Mouse (Mus musculus) cerebellum, adult 11 months (tissue): ENCODE results near the gene Rbm4.
"Not testable (repeated sequence)": the region's sequence is repeated elsewhere in the genome, so short reads cannot be mapped to it uniquely, and the experiment has no call there.

Source experiments
- DNase-seq: peaks from one replicate; pipeline ENCODE4 v3.0.0; 2022

Gene Rbm4

DNA sequence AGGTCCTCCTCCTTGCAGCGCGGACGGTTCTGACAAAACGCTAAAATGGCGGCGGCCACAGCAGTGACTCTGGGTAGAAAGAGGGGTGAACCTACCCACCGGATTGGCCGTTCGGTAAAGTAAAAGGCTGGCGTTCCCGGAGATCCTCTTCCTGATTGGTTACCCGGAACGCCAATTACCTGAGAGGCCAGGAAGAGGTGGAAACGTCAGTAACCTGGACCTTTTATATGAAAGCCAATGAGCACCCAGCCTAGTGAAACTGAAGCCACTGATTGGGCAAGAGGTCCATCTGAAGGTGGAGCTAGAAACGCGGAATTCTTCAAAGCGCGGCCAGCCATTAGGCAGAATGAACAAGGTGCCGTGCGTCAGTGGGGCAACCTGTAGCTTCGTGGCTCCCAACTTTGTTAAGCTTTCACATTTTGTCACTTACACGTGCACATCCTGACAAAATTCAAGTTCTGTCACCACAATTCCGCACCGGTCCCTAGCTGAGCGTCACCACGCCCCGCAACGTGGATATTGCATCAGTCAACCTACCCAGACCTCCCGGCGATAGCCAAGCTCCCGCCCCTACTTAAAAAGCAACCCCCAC, at the start of gene Rbm4:
Gene Rbm4 (minus strand): TSS at position 71 of the 592 bp plus-strand sequence.
- DNase-seq: peak; percentile 97

DNA sequence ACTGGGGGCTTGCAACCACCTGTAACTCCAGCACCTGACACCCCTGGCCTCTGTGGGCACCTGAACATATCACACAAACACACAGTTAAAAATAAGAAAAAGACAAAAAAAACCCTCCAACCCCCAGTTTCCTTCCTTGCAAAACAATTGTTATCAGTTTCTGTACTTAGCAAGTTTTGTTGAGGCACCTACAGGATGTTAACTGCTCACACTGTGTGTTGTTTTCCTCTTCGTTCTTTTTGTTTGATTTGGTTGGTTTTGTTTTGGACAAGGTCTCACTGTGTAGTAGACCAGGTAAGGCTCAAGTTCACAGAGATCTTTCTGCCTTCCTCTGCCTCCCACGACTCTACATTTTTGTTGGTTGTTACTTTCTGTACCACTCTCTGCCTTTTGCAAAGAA, 48.9 kb upstream of the Rbm4 start:
- DNase-seq: no peak

DNA sequence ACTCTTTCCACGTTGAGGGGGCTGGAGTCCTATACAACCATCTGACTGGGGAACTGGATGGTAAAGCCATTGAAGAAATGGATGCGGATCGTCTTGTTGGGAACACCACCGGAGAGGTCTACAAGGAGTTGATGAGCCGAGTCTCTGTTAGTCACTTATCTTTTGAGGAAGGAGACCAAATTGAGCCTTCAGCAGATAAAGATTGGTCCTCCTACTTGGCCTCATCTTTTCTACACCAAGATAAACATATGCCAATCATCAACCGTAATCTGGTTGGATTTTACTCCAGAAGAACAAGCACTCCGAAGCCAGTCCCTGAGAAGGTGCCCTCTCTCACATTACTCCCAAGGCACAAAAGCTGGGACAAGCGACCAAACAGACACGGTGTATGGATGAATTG, 47.1 kb upstream of the Rbm4 start:
- no peak for DNase-seq

DNA sequence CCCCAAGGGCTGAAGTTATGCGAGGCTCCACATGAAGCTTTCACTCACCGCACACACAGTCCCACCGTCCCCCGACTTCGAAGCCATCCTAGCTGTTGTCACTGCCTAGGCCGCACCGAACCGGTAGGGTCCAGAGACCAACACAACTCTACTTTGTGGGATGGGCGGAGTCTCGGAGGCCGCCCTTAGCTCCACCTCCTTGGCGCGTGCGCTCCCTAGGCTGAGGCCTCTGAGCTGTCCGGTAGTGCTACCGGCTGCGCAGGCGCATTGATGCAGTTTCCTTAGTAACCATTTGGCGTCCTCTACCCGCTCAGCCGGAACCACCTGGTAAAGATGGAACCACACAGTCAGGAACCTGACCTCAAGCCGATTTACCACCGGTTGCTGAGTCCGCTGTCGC, 45.4 kb upstream of the Rbm4 start, which contains the start of the genes Ccs and Ccdc87:
Gene Ccs (minus strand): TSS at position 184 of the 400 bp plus-strand sequence.
Gene Ccdc87 (plus strand): TSS at position 218 of the 400 bp plus-strand sequence.
- peak; percentile 95 for DNase-seq

DNA sequence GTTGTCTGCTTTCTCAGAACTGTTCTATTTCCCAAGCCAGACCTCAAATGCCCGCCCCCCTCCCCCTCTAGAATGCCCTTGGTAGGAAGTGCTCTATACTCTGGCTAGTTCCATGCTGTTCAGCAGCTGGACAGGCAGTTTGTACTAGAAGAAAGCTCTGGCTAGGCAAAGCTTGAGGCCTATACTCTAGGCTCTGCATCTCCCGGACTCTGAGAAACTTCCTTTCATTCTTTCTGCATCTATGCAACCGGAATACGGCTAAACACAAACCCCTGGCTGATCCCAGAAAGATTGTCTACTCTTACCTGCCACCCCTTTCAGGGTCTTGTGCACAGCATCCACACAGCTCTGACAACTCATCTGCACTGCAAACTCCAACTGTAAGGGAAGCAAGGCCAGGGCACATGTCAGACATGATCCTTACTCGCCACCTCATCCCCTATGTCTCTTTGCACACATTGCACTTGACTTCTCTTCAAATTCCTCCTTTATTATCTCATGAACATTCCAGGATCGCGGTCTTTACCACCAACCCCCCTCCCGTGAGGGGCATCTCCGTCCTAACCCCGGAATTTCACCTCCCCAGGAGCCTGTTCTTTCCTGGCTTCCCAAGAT, 44.9 kb upstream of the Rbm4 start:
- DNase-seq: no peak

DNA sequence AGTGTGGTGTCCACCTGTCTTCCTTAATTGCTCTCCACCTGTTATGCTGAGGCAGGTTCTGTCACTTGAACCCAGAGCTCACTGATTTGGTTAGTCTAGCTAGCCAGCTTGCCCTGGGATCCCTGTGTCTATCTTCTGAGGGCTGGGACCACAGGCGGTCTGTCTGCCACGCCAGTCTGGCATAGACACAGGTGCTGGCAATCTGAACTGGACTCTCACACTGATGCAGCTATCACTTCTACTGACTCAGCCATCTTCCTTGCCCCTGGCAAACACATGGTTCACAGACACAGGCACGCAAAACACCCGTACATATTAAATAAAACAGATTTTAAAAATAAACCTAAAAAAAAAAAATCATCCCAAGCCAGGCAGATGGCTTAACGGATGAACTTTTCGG, 43.3 kb upstream of the Rbm4 start:
- DNase-seq: no peak

DNA sequence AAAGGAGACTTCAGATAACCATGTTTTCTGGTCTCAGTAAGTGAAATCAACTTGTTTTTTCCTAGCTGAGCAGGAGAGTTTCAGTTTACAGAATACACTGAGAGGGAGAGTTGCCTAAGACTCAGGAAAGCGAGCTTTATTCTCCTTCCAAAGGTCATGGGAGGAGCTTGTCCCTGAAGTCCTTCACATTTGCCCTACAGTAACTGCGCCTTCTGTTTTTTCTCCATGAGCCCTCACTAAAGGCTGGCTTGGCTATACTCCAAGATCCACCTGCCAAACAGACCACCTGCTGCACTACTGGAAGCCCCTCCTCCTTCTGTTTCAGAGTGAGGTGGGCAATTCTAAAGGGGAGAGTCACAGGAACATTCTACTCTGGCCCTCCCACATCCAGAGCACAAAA, 42.4 kb upstream of the Rbm4 start:
- no peak for DNase-seq

DNA sequence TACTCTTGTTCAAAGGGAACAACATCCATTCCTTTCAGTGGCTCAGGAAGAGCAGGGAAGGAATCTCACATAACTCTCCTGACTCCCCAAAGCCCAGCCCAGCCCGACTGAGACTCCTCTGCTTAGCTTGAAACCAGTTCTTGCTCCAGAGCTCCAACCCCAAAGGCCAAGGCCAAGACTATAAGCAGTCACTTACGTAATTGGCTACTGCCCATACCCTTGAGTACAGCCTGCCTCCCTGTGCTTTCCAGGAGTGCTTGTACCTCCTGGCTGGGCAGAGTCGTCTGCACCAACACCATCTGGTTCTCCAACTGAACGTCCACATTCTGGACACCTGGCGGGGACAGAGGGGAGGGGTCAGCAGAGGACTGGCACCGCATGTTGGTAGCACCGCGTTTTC, 40.3 kb upstream of the Rbm4 start:
- no peak for DNase-seq

DNA sequence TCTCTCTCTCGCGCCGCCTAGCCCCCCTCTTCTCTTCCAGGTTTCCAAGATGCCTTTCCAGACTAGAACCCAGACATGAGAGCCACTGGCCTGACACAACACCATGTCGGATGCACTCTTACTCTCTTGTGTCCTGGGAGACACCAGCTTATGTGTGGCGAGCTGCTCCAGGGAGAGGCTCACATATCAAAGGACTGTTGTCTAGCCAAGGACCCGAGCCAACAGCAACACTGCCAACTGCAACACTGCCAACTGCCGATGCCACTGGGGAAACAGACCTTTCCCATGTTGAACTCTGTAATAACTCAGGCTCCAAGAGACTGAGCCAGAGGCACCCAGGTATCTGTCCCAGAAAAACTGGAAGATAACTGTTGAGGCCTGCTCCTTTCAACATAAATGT, 35.5 kb upstream of the Rbm4 start:
- DNase-seq: peak; percentile 66

DNA sequence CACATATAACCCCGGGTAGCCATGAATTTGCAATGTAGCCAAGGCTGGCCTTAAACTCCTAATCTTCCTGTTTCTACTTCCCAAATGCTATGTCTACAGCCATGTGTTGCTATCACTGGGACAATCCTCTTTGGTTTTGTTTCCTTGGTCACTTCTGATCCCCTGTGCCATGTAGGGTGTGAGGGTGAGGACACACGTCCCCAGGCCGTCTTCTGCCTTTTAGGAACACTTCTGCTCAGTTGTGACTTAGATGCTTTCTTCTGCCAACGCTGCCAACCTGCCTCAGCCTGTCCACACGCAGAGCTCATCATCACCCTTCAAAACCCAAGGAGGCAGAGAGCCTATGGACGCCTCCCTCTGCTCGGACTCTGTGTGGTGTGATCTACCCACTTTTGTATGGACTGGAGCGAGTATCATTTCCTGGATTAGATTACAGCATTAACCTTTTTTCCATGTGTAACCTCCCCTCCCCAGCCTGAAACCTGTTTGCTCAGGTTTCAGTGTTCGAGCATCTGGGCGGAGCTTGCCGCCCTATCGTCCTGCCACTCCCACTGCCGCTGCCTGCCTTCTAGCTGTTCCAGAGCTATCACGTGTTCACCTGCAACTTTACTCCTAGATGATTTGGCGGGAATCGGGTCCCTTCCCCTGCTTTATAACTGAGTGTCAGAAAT, 34.9 kb upstream of the Rbm4 start:
- DNase-seq: no peak

DNA sequence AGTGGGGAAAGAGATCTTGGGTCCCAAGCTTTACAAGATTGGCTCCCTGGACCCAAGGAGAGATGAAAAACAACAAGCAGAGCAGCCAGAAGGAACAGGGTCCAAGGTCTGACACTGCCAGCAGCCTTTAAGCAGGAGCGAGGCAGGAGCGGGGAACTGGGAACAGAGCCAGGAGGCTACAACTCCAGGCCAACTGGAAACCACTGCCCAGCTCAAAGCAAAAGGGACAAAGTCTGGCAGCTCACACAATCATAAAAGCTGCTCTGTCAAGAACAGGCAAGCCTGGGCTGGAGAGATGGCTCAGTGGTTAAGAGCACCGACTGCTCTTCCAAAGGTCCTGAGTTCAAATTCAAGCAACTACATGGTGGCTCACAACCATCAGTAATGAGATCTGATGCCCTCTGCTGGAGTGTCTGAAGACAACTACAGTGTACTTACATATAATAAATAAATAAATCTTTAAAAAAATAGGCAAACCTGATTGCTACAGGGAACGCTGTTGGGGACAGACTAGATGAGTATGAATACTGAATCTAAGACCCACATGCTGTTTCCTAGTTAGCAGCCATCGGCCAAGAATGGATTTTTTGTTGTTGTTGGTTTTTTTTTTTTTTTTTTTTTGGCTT, 27.1 kb upstream of the Rbm4 start:
- peak; percentile 33 for DNase-seq

DNA sequence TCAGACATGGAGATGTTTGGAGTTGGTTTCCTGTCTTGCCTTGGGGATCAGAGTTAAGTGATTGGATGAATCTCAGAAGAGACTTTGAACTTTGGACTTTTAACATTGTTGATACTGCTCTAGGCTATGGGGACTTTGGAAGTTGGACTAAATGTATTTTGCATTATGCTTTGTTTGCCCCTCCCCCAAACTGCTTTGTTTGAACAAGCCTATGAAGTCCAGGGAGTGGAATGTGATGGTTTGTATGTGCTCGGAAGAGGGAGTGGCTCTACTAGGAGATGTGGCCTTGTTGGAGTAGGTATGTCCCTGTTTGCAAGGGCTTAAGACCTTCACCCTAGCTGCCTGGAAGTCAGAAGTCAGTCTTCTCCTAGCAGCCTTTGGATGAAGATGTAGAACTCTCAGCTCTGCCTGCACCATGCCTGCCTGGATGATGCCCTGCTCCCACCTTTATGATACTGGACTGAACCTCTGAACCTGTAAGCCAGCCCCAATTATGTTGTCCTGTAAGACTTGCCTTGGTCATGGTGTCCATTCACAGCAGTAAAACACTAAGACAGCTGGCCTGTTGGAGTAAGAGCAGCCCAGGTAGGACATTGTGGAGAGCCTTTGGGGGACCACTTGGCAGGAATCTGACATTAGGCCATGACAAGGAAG, 23.6 kb upstream of the Rbm4 start:
- no peak for DNase-seq

DNA sequence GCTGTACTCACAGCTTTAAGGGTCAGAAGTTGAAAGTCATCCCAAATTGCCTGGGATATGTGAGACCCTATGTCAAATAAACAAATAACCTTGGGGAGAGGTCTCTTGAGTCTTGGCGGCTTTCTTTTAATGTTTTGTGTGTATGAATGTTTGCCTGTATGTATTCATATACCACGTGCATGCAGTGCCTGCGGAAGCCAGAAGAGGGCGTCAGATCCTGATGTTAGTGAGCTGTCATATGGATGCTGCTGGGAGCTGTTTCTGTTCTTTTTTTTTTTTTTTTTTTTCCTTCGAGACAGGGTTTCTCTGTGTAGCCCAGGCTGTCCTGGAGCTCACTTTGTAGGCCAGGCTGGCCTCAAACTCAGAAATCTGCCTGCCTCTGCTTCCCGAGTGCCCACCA, 19.3 kb upstream of the Rbm4 start:
- no peak for DNase-seq

DNA sequence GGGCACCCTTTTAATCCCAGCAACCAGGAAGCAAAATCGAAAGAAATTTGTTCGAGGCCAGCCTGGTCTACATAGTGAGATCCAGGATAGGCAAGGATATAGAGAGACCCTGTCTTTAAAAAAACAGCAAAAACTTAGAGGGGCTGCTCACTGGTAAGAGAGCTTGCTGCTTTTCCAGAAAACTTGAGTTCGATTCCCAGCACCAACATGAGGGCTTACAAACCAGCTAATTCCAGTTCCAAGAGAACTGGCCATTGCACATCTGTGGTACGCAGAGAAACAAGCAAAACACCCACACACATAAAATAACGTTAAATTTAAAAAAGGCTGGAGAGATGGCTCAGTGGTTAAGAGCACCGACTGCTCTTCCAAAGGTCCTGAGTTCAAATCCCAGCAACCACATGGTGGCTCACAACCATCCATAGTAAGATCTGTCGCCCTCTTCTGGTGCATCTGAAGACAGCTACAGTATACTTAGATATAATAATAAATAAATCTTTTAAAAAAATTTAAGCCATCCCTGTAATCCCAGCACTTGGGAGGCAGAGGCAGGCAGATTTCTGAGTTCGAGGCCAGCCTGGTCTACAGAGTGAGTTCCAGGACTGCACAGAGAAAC, 18.7 kb upstream of the Rbm4 start:
- not testable (repeated sequence) for DNase-seq

DNA sequence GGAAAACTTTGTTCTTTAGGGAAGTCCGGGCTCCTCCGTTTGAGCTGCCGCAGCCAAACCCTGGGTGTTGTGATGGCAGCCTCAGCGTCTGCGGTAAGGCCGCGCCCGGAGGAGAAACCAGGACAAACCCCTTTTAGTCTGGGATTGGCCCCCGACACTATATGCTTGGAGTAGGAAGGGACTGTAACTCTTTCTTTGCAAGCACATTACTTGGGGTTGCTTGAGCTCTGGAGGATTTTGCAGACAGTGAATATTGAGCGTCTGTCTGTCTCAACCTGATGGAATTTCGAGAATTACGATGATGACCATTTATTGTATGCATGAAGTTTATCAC, 18.2 kb upstream of the Rbm4 start:
- DNase-seq: no peak

DNA sequence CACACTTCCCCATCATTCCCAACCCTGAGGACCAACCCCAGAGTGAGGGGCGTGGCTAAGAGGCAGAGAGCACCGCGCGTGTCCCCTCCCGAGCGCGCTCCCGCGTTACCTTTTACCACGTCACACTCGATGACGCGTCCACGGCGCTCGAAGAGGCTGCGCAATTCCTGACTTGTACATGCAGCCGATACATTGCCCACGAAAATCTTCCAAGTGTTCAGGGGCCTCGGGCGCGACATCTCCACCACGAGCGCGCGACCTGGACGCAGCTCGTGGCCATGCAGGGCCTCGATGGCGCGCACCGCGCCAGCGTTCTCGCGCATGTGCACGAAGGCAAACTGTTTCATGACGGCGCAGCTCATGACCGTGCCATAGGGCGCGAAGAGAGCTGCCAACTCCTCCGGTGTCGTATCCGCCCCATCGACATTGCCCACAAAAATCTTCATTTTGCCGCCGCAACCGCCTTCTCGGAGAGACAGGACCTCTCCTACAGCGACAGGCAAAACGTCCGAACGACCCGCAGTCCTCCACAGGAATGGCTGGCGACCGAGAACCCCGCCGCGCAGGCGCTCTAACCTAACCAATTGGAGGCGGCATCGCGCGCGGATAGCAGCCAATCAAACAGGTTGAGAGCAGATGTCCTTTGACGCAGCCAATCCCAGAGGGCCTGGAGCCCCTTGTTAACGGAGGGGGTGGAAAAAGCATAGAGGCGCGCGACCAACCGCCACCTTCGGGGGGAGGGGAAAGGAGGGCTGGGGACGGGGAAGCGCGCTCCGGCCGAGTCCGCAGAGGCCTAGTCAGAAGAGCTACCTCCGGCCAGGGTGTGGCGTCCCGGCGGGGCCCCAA, 17.6 kb upstream of the Rbm4 start, which contains the start of the genes Gm21992 and Rbm14:
Gene Gm21992 (minus strand): TSS at position 550 of the 846 bp plus-strand sequence.
Gene Rbm14 (minus strand): TSS at position 572 of the 846 bp plus-strand sequence.
- peak; percentile 98 for DNase-seq

DNA sequence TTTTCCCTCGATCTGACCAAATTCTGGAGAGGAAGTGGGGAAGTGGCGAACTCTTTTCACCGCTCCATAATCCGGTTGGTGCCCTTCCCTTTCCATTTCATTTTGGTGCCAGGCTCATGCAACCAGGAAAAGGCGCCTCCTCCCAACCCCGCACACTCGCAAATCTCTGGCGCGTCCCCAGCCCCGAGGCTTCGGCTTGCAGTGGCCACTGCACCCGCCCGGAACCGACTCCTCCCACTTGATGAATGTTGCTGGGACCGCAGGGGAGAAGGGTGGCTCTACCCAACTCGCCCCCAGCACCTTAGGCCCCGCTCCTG, 17.0 kb upstream of the Rbm4 start:
- DNase-seq: no peak

DNA sequence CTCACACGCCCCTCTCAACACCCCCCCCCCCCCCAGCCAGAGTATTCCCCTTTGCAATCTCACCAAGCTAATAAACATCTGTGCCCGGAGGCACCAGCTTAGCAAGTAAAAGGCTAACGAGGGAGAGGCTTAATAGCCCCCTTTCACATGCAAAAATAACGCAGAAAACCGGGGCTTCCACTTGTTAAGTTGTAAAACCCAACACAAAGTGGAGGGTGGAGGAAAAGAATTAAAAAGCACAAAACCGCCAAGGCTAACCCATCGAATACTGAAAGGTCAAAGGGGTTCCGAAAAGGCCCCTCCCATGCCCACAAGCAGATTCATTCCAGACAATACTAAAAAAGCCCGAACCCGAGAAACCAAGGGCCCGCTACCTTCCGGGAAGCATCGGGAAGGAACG, 16.6 kb upstream of the Rbm4 start:
- DNase-seq: no peak

DNA sequence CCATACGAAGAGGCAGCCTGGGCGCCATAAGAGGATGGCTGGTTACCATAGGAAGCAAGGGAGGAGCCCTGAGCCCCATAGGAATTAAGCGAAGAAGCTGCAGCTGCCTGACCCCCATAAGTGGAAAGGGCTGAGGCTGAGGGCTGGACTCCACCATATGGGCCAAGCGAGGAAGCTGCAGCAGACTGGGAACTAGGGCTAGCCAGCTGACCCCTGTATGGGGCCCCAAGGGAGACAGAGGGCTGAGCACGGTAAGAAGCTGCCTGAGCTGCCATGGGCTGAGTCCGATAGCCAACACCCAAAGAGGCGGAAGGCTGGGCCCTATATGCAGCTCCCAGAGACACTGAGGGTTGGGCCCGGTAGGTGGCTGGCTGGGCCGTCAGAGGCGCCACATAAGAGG, 9.6 kb upstream of the Rbm4 start:
- DNase-seq: no peak

DNA sequence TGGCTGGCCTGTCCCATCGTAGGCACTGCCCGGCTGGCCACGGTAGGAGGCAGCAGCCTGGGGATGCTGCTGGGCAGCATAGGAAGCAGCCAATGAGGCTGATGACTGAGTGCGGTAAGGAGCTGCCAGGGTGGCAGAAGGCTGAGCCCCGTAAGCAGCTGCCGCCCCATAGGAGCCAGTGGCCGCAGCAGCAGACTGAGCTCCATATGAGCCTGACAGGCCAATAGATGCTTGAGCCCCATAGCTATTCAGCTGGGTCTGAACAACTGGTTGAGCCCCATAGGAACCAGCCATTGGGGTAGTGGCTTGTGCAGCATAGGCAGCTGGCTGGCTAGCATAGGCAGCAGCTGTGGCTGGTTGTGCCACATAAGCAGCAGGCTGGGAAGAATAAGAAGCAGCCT, 9.0 kb upstream of the Rbm4 start:
- peak; percentile 43 for DNase-seq

DNA sequence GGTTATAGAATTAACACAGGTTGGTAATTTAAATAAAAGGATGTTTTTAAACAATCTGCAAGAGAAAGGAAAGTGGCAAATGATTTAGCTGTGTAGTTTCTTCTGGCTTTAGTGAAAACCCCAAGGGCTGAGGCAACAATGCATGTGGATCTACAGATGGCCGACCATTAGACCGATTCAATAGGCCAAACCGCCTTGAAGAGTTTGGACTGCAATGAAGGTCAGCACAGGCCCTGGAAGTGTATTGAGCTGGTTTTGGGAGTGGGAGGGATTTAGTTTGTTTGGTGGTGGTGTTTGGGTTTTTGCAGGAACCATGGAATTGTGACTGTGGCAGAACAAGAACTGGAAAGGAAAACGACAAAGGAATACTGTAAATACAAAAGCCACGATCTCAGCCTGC, 5.4 kb upstream of the Rbm4 start:
- DNase-seq: no peak

DNA sequence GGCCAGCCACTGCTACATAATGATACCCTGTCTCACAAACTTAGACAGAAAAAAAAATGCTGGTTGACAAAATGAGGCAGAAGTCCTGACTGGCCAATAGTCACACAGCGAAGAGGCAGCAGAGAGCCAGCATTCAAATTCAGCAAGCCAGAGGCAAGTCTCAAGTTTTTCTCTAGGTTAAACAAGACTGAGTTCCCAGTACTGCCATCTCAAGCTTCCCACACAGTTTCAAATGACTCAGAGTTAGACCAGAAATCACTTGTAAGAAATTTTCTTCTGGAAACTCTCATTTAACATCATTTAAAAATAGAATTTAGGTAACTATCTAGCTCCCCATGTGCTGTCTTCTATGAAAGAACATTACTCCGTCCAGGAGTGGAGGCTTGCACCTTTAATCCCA, 4.1 kb upstream of the Rbm4 start:
- no peak for DNase-seq
